Mouse (Mus musculus): ENCODE results near the gene Adgra3.

The Adgra3 gene

GRCm38 (mm10) chr5:49965810-49966209 lies 93.0 kb downstream of the Adgra3 start:
- DNase-seq: no peak

- no peak for DNase-seq
Measured at GRCm38 (mm10) chr5:49961478-49962431, 97.1 kb downstream of the Adgra3 start.

GRCm38 (mm10) chr5:49936354-49936753 lies 122.5 kb downstream of the Adgra3 start:
- DNase-seq: no peak

- no peak for DNase-seq
Measured at GRCm38 (mm10) chr5:49924712-49925111, 134.1 kb downstream of the Adgra3 start.

GRCm38 (mm10) chr5:49915695-49916106 lies 143.1 kb downstream of the Adgra3 start:
- no peak for DNase-seq

Measured in kidney, adult 11 months (tissue).